Mouse (Mus musculus): ENCODE measurements around the gene Gabrr1.

DNA sequence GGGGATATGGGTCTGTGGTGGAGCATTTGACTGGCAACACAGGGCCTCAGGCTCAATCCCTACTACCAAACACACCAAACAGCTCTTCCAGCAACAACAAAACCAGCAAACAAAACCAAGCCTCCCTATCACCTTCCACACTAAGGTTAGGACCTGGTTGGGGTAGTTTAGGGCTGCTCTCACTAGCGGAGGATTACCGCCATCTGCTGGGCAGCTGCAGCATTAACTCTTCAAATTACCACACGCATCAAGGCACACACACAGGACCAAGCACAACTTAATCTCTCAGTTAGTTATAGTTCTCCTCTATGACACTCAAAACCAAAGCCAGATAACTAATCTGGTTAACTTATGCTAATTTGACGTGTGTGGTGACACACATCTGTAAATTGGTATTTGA is 72.4 kb downstream of the Gabrr1 start:
- TF ChIP-seq CTCF (IDR thresholded peaks at IDR 0.05; ENCODE audit: low read depth) (peak; percentile 84), EP300 (optimal IDR thresholded peaks at IDR 0.05) (no peak)
